Mouse (Mus musculus): ENCODE results near the gene Iyd. TPM values are rescaled to one million over a fixed set of nuclear protein-coding genes. Genes with fewer than 3 reads are reported as not detected.

The Iyd gene
- polyA plus RNA-seq, 1 experiment from 2014 or later, result not detected

DNA sequence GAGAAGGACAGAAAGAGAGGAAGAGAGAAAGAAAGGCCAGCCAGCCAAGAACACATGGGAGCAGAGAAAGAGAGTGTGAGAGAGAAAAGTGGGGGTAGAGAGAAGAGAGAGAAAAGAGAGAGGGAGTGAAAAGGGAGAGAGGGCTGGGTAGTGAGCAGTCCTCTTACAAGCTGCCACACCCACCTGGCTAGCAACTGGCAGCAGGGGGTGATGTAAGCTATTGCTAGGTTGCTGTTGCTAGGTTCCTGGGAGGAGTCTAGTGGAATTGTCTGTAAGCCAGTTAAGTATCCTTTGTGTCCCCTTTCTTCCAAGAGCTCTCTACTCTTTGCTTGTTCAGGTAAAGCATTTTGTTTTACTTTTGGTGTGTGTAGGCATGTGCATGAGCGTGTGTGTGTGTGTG lies 25.4 kb upstream of the Iyd start:
- Histone ChIP-seq H3K4me1 (replicated peaks) (peaks cover 19% of the 10 kb centered on the region; the same call in 1 of the 2 replicates), H3K27ac (no peak overlapping the region), H3K9me3 (no peaks in the 10 kb centered on the region), H3K36me3 (no peaks in the 10 kb centered on the region), H3K27me3 (no peaks in the 10 kb centered on the region), H3K4me3 (replicated peaks) (no peak overlapping the region), H3K4me2 (no peak overlapping the region), H3K9ac (replicated peaks) (no peak overlapping the region)
- no peak for ATAC-seq (ENCODE audit: insufficient number of reproducible peaks, insufficient read depth, low FRiP score, low TSS enrichment, low read depth)
- 78% methylated on average over 1 of the region's 1 CpGs for WGBS

DNA sequence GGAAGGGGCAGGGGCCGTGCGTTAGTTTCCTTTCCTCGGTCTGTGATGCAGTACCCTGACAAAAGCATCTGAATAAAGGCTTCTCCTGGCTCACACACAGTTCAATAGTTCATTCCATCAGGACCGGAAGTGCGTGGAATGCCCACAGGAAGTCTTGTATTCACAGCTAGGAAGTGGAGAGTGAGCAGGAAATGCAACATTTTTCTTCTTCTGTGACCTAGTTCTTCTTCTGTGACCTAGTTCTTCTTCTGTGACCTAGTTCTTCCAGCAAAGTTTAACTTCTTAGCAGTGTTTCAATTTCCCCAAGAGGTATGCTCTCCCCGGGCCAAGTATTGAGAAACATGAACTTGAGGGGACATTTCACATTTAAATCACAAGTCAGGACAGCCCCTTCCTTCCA lies 23.6 kb upstream of the Iyd start:
- WGBS, result 80% methylated on average over 6 of the region's 6 CpGs
- no peaks in the 10 kb centered on the region for H3K27me3 ChIP-seq
- H3K9ac ChIP-seq (replicated peaks), result no peak overlapping the region
- H3K36me3 ChIP-seq, result no peaks in the 10 kb centered on the region
- H3K4me3 ChIP-seq (replicated peaks), result no peak overlapping the region
- no peak overlapping the region for H3K27ac ChIP-seq
- no peak for ATAC-seq (ENCODE audit: insufficient number of reproducible peaks, insufficient read depth, low FRiP score, low TSS enrichment, low read depth)
- H3K9me3 ChIP-seq, result no peaks in the 10 kb centered on the region
- H3K4me2 ChIP-seq, result no peak overlapping the region
- peaks cover 1% of the 10 kb centered on the region; the same call in 1 of the 2 replicates for H3K4me1 ChIP-seq (replicated peaks)

DNA sequence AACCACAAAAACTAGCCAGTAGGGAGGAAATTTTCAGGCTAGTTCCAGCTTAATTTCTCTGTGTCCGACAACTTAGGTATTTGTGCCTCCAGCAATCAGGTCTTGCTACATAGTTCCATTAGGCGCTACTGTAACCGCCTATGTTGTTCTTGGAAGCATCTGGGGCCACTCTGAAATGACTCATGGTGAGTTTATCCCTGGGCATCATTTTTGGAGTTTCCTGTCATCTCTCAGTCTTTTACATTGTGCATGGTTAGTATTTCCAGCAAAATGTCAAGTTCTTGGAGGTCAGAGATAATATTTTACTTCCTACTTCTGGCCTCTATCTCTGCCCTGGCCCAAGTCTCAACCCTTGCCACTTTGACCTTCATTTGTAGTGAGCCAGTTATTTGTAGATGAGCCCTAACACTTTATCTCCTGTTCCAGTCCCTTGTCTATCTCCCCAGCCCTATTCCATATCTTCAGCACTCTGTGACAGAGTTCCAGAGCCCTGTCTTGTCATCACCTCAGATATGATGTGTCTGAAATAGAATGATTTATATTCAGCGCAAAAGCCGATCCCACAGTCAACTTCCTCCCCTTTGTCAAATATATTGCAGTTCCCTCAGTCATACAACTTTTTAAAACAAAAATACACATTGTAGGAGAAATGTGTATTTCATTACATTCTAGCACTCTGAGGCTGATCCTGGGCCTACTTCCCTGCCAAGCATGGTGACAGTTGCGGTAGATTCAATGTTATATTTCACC lies 16.8 kb upstream of the Iyd start:
- Histone ChIP-seq H3K36me3 (no peaks in the 10 kb centered on the region), H3K4me3 (replicated peaks) (no peak overlapping the region), H3K9me3 (no peaks in the 10 kb centered on the region), H3K4me2 (no peak overlapping the region), H3K27me3 (peaks cover 12% of the 10 kb centered on the region; the same call in 1 of the 2 replicates), H3K27ac (no peak overlapping the region), H3K9ac (replicated peaks) (no peak overlapping the region), H3K4me1 (replicated peaks) (no peaks in the 10 kb centered on the region)
- 89% methylated on average over 6 of the region's 6 CpGs for WGBS
- ATAC-seq (ENCODE audit: insufficient number of reproducible peaks, insufficient read depth, low FRiP score, low TSS enrichment, low read depth), result no peak

GRCm38 (mm10) chr10:3524513-3524912 lies 15.5 kb upstream of the Iyd start:
- Histone ChIP-seq H3K36me3 (no peaks in the 10 kb centered on the region), H3K27me3 (peaks cover 12% of the 10 kb centered on the region; the same call in 1 of the 2 replicates), H3K9me3 (no peaks in the 10 kb centered on the region), H3K9ac (replicated peaks) (no peak overlapping the region), H3K4me1 (replicated peaks) (no peaks in the 10 kb centered on the region), H3K4me3 (replicated peaks) (no peak overlapping the region), H3K4me2 (no peak overlapping the region), H3K27ac (no peak overlapping the region)
- WGBS, result 70% methylated on average over 3 of the region's 3 CpGs
- no peak for ATAC-seq (ENCODE audit: insufficient number of reproducible peaks, insufficient read depth, low FRiP score, low TSS enrichment, low read depth)

DNA sequence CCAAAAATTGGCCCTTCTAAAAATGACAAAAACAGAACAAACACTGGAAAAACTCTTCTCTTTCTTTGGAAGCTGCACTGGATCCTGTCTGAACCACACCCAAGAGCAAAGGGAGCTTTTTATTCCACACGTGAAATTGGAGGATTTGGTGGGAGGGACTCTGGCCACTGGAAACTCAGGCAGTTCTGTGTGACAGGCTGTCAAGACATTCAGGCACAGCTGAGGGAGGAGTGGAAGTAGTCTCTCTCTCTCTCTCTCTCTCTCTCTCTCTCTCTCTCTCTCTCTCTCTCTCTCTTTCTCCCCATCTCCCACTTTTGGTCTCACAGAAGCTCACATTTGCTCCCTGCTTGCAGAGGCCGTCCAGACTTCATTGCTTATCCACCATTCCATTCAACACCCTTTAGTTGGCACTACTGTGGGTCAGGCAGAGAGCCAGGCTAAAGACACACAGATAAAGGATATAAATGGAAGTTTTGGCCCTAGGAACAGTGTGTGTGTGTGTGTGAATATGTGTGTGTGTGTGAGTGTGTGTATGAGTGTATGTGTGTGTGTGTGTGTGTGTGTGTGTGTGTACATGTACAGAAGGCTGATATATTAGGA lies 14.5 kb upstream of the Iyd start:
- no peak overlapping the region for H3K9ac ChIP-seq (replicated peaks)
- no peaks in the 10 kb centered on the region for H3K4me1 ChIP-seq (replicated peaks)
- H3K9me3 ChIP-seq, result no peaks in the 10 kb centered on the region
- WGBS, result 36% methylated on average over 2 of the region's 2 CpGs
- H3K36me3 ChIP-seq, result no peaks in the 10 kb centered on the region
- no peak overlapping the region for H3K27ac ChIP-seq
- peaks cover 12% of the 10 kb centered on the region; the same call in 1 of the 2 replicates for H3K27me3 ChIP-seq
- H3K4me2 ChIP-seq, result no peak overlapping the region
- H3K4me3 ChIP-seq (replicated peaks), result no peak overlapping the region
- no peak for ATAC-seq (ENCODE audit: insufficient number of reproducible peaks, insufficient read depth, low FRiP score, low TSS enrichment, low read depth)

DNA sequence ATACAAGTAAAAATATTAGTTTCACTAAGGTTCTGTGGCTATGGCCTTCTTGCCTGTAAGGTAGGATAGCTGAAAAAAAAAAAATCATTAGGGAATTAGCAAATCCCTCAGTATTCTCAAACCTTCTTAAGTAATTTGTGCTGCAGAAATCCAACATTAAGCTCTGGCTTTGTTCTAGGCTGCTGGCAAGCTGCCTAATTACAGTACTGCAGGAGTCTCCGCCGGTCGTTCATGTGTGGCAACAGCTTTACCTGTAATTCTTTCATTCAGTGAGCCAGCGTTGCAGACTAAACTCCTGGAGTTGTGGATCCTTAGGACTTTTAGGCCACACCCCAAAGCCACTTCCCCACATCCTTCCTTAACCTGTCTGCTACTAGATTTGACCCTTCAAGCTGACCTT lies 10.2 kb upstream of the Iyd start:
- Histone ChIP-seq H3K4me1 (replicated peaks) (no peaks in the 10 kb centered on the region), H3K4me3 (replicated peaks) (no peak overlapping the region), H3K4me2 (no peak overlapping the region), H3K9ac (replicated peaks) (no peak overlapping the region), H3K9me3 (no peaks in the 10 kb centered on the region), H3K27me3 (peaks cover 27% of the 10 kb centered on the region; the same call in 1 of the 2 replicates), H3K27ac (no peak overlapping the region), H3K36me3 (no peaks in the 10 kb centered on the region)
- no peak for ATAC-seq (ENCODE audit: insufficient number of reproducible peaks, insufficient read depth, low FRiP score, low TSS enrichment, low read depth)
- WGBS, result 51% methylated on average over 4 of the region's 4 CpGs

GRCm38 (mm10) chr10:3530661-3531060 lies 9.4 kb upstream of the Iyd start:
- Histone ChIP-seq H3K27ac (no peak overlapping the region), H3K4me1 (replicated peaks) (0 out of 2 replicates have a peak, but pooled peaks cover 2% of the 10 kb centered on the region), H3K4me3 (replicated peaks) (no peak overlapping the region), H3K9ac (replicated peaks) (no peak overlapping the region), H3K27me3 (peaks cover 27% of the 10 kb centered on the region; the same call in 1 of the 2 replicates), H3K9me3 (no peaks in the 10 kb centered on the region), H3K36me3 (no peaks in the 10 kb centered on the region), H3K4me2 (no peak overlapping the region)
- no peak for ATAC-seq (ENCODE audit: insufficient number of reproducible peaks, insufficient read depth, low FRiP score, low TSS enrichment, low read depth)
- 65% methylated on average over 4 of the region's 4 CpGs for WGBS

GRCm38 (mm10) chr10:3531375-3531774 lies 8.7 kb upstream of the Iyd start:
- ATAC-seq (ENCODE audit: insufficient number of reproducible peaks, insufficient read depth, low FRiP score, low TSS enrichment, low read depth), result no peak
- Histone ChIP-seq H3K27ac (no peak overlapping the region), H3K36me3 (no peaks in the 10 kb centered on the region), H3K27me3 (peaks cover 23% of the 10 kb centered on the region; the same call in 1 of the 2 replicates), H3K9me3 (no peaks in the 10 kb centered on the region), H3K4me2 (no peak overlapping the region), H3K9ac (replicated peaks) (no peak overlapping the region), H3K4me3 (replicated peaks) (no peak overlapping the region), H3K4me1 (replicated peaks) (0 out of 2 replicates have a peak, but pooled peaks cover 2% of the 10 kb centered on the region)
- 1% methylated on average over 4 of the region's 4 CpGs for WGBS

GRCm38 (mm10) chr10:3534445-3534844 lies 5.6 kb upstream of the Iyd start:
- Histone ChIP-seq H3K36me3 (no peaks in the 10 kb centered on the region), H3K9ac (replicated peaks) (no peak overlapping the region)

GRCm38 (mm10) chr10:3536361-3536760 lies 3.7 kb upstream of the Iyd start:
- Histone ChIP-seq H3K36me3 (no peaks in the 10 kb centered on the region), H3K9ac (replicated peaks) (no peak overlapping the region), H3K27ac (no peak overlapping the region), H3K9me3 (no peaks in the 10 kb centered on the region), H3K4me1 (replicated peaks) (0 out of 2 replicates have a peak, but pooled peaks cover 2% of the 10 kb centered on the region), H3K4me2 (no peak overlapping the region), H3K4me3 (replicated peaks) (no peak overlapping the region), H3K27me3 (peaks cover 14% of the 10 kb centered on the region; the same call in 1 of the 2 replicates)
- whole genome bisulfite sequencing, result 77% methylated on average over 1 of the region's 1 CpGs
- ATAC-seq (ENCODE audit: insufficient number of reproducible peaks, insufficient read depth, low FRiP score, low TSS enrichment, low read depth), result no peak

More at GRCm38 (mm10) chr10:3534445-3534844, 5.6 kb upstream of the Iyd start:
- WGBS, result 13% methylated on average over 7 of the region's 7 CpGs
- Histone ChIP-seq H3K4me3 (replicated peaks) (no peak overlapping the region), H3K4me2 (peak overlapping the region; percentile 39), H3K9me3 (no peaks in the 10 kb centered on the region), H3K27me3 (peaks cover 16% of the 10 kb centered on the region; the same call in 1 of the 2 replicates), H3K27ac (no peak overlapping the region), H3K4me1 (replicated peaks) (0 out of 2 replicates have a peak, but pooled peaks cover 2% of the 10 kb centered on the region)
- ATAC-seq (ENCODE audit: insufficient number of reproducible peaks, insufficient read depth, low FRiP score, low TSS enrichment, low read depth), result no peak

GRCm38 (mm10) chr10:3549384-3549783 lies 9.3 kb downstream of the Iyd start:
- no peak for ATAC-seq (ENCODE audit: insufficient number of reproducible peaks, insufficient read depth, low FRiP score, low TSS enrichment, low read depth)
- WGBS, result 34% methylated on average over 2 of the region's 2 CpGs
- H3K27ac ChIP-seq, result no peak overlapping the region
- no peak overlapping the region for H3K9ac ChIP-seq (replicated peaks)
- no peaks in the 10 kb centered on the region for H3K27me3 ChIP-seq
- no peaks in the 10 kb centered on the region for H3K4me1 ChIP-seq (replicated peaks)
- H3K9me3 ChIP-seq, result no peaks in the 10 kb centered on the region
- H3K4me2 ChIP-seq, result no peak overlapping the region
- no peak overlapping the region for H3K4me3 ChIP-seq (replicated peaks)
- no peaks in the 10 kb centered on the region for H3K36me3 ChIP-seq
